Mouse (Mus musculus): ENCODE measurements at regions not wholly inside any gene's neighbourhood (a gene's known extent, or its start where the extent isn't known, plus 50 kb on each side); places are given as distances from the start of the nearest gene placed in this dataset.

GRCm38 (mm10) chr10:31260914-31261313, 52.3 kb upstream of the Hddc2 start:
- H3K36me3 ChIP-seq = no peaks in the 10 kb centered on the region
- H3K9me3 ChIP-seq = no peaks in the 10 kb centered on the region
- H3K4me1 ChIP-seq = no peaks in the 10 kb centered on the region
- H3K27ac ChIP-seq = no peak overlapping the region
- no peak for ATAC-seq (ENCODE audit: low FRiP score, low read depth)
- no peak overlapping the region for H3K9ac ChIP-seq
- H3K27me3 ChIP-seq = no peaks in the 10 kb centered on the region
- 73% methylated on average over 7 of the region's 7 CpGs for WGBS
- no peak overlapping the region for H3K4me2 ChIP-seq (replicated peaks)
- no peak overlapping the region for H3K4me3 ChIP-seq

Data from limb, embryonic 13.5 days (tissue).